Mouse (Mus musculus) hindbrain, embryonic 12.5 days (tissue): ENCODE data around the gene Themis. TPM values are rescaled to one million over a fixed set of nuclear protein-coding genes. Genes with fewer than 3 reads are reported as not detected.

Experiments used
- ATAC-seq: fragments of 200-750 bp; cut with Nextera tagmentation; 2 replicates; pipeline ENCODE4 v1.8.0; 2017; ENCODE audit warnings: moderate TSS enrichment; ENCODE audit not compliant: low FRiP score
- H3K27ac ChIP-seq: fragments of 300-500 bp; sonication (generic); 2 replicates; pipeline ENCODE4 v1.5.1; 2016; ENCODE audit warnings: mild to moderate bottlenecking
- H3K27me3 ChIP-seq: fragments of 300-500 bp; sonication (generic); 2 replicates; pipeline ENCODE4 v1.6.1; 2016; ENCODE audit warnings: mild to moderate bottlenecking
- H3K36me3 ChIP-seq: fragments of 300-500 bp; sonication (generic); 2 replicates; pipeline ENCODE4 v1.6.1; 2016; ENCODE audit warnings: mild to moderate bottlenecking
- H3K4me1 ChIP-seq: fragments of 300-500 bp; sonication (generic); 2 replicates; pipeline ENCODE4 v1.6.1; 2016
- H3K4me2 ChIP-seq: fragments of 300-500 bp; sonication (generic); replicated peaks from 2 replicates; pipeline ENCODE4 v1.6.1; 2016; ENCODE audit warnings: mild to moderate bottlenecking
- H3K4me3 ChIP-seq: fragments of 300-500 bp; sonication (generic); 2 replicates; pipeline ENCODE4 v1.5.1; 2016; ENCODE audit warnings: mild to moderate bottlenecking
- H3K9ac ChIP-seq: fragments of 300-500 bp; sonication (generic); 2 replicates; pipeline ENCODE4 v1.6.1; 2016; ENCODE audit warnings: mild to moderate bottlenecking, moderate library complexity
- H3K9me3 ChIP-seq: fragments of 300-500 bp; sonication (generic); replicated peaks from 2 replicates; pipeline ENCODE4 v1.6.1; 2016; ENCODE audit warnings: mild to moderate bottlenecking
- WGBS: fragments of 180-500 bp; shearing (Covaris S2); methylation state at CpG from one replicate; pipeline ENCODE4 v1.1.7; 2016; 5-methylcytosine and 5-hydroxymethylcytosine counted together
- polyA plus RNA-seq: library from polyadenylated mRNA; unstranded; fragments of >200 nt; fragmentation: Nextera tagmentation; extraction: Ambion mirVana; gene quantifications from 2 replicates; pipeline ENCODE4 v1.2.1, GENCODE M21; 2016

Themis gene
- polyA plus RNA-seq, result not detected in 2 replicates

- no peak for ATAC-seq
- Histone ChIP-seq H3K4me1 (no peaks in the 10 kb centered on the region), H3K9me3 (no peaks in the 10 kb centered on the region), H3K27me3 (no peaks in the 10 kb centered on the region), H3K4me3 (no peak within 1 kb of the TSS), H3K27ac (no peak within 1 kb of the TSS), H3K36me3 (no peaks in the 10 kb centered on the region), H3K4me2 (no peak within 1 kb of the TSS), H3K9ac (no peak within 1 kb of the TSS)
- WGBS, result 68% methylated on average over 5 of the region's 5 CpGs
Measured at GRCm38 (mm10) chr10:28668261-28668660, at the start of gene Themis. TSS of gene Themis (plus strand) at chr10:28668360.

- ATAC-seq, result no peak
- Histone ChIP-seq H3K4me2 (no peak overlapping the region), H3K27ac (no peak overlapping the region), H3K36me3 (no peaks in the 10 kb centered on the region), H3K4me3 (no peak overlapping the region), H3K9me3 (no peaks in the 10 kb centered on the region), H3K9ac (no peak overlapping the region), H3K4me1 (no peaks in the 10 kb centered on the region), H3K27me3 (no peaks in the 10 kb centered on the region)
- WGBS, result 95% methylated on average over 1 of the region's 1 CpGs
Measured at GRCm38 (mm10) chr10:28619415-28619814, 48.7 kb upstream of the Themis start.

- no peak for ATAC-seq
- Histone ChIP-seq H3K4me1 (no peaks in the 10 kb centered on the region), H3K9me3 (no peaks in the 10 kb centered on the region), H3K4me2 (no peak overlapping the region), H3K4me3 (no peak overlapping the region), H3K36me3 (no peaks in the 10 kb centered on the region), H3K27me3 (no peaks in the 10 kb centered on the region), H3K9ac (no peak overlapping the region), H3K27ac (no peak overlapping the region)
Measured at GRCm38 (mm10) chr10:28636096-28636495, 32.1 kb upstream of the Themis start.

- Histone ChIP-seq H3K9ac (no peak overlapping the region), H3K4me3 (no peak overlapping the region), H3K4me2 (no peak overlapping the region), H3K36me3 (no peaks in the 10 kb centered on the region), H3K27ac (no peak overlapping the region), H3K9me3 (no peaks in the 10 kb centered on the region), H3K27me3 (no peaks in the 10 kb centered on the region), H3K4me1 (no peaks in the 10 kb centered on the region)
- WGBS, result 93% methylated on average over 2 of the region's 2 CpGs
- ATAC-seq, result no peak
Measured at GRCm38 (mm10) chr10:28641887-28642286, 26.3 kb upstream of the Themis start.

GRCm38 (mm10) chr10:28647855-28648254 lies 20.3 kb upstream of the Themis start:
- no peaks in the 10 kb centered on the region for H3K9me3 ChIP-seq
- no peak overlapping the region for H3K4me3 ChIP-seq
- WGBS, result 95% methylated on average over 2 of the region's 2 CpGs
- H3K27ac ChIP-seq, result no peak overlapping the region
- no peak overlapping the region for H3K9ac ChIP-seq
- no peaks in the 10 kb centered on the region for H3K4me1 ChIP-seq
- no peak overlapping the region for H3K4me2 ChIP-seq
- H3K36me3 ChIP-seq, result no peaks in the 10 kb centered on the region
- no peaks in the 10 kb centered on the region for H3K27me3 ChIP-seq
- no peak for ATAC-seq

GRCm38 (mm10) chr10:28649109-28649899 lies 18.9 kb upstream of the Themis start:
- Histone ChIP-seq H3K9ac (no peak overlapping the region), H3K4me2 (no peak overlapping the region), H3K4me3 (no peak overlapping the region), H3K27me3 (no peaks in the 10 kb centered on the region), H3K36me3 (no peaks in the 10 kb centered on the region), H3K9me3 (no peaks in the 10 kb centered on the region), H3K27ac (no peak overlapping the region), H3K4me1 (no peaks in the 10 kb centered on the region)
- 72% methylated on average over 6 of the region's 6 CpGs for WGBS
- ATAC-seq, result no peak

- WGBS, result 24% methylated on average over 1 of the region's 1 CpGs
- Histone ChIP-seq H3K9ac (no peak overlapping the region), H3K4me1 (no peaks in the 10 kb centered on the region), H3K4me2 (no peak overlapping the region), H3K27ac (no peak overlapping the region), H3K36me3 (no peaks in the 10 kb centered on the region), H3K9me3 (no peaks in the 10 kb centered on the region), H3K4me3 (no peak overlapping the region), H3K27me3 (no peaks in the 10 kb centered on the region)
- no peak for ATAC-seq
Measured at GRCm38 (mm10) chr10:28649900-28650160, 18.3 kb upstream of the Themis start.

- Histone ChIP-seq H3K4me1 (no peaks in the 10 kb centered on the region), H3K9ac (no peak overlapping the region), H3K27me3 (no peaks in the 10 kb centered on the region), H3K27ac (no peak overlapping the region), H3K36me3 (no peaks in the 10 kb centered on the region), H3K9me3 (no peaks in the 10 kb centered on the region), H3K4me3 (no peak overlapping the region), H3K4me2 (no peak overlapping the region)
- WGBS, result 90% methylated on average over 2 of the region's 2 CpGs
- no peak for ATAC-seq
Measured at GRCm38 (mm10) chr10:28651910-28652309, 16.2 kb upstream of the Themis start.

GRCm38 (mm10) chr10:28654733-28655132 lies 13.4 kb upstream of the Themis start:
- Histone ChIP-seq H3K4me3 (no peak overlapping the region), H3K27ac (no peak overlapping the region)

GRCm38 (mm10) chr10:28665141-28665540 lies 3.0 kb upstream of the Themis start:
- 53% methylated on average over 6 of the region's 6 CpGs for WGBS
- H3K9ac ChIP-seq, result no peak overlapping the region
- no peak overlapping the region for H3K4me3 ChIP-seq
- no peaks in the 10 kb centered on the region for H3K36me3 ChIP-seq
- no peak overlapping the region for H3K27ac ChIP-seq
- H3K27me3 ChIP-seq, result no peaks in the 10 kb centered on the region
- no peaks in the 10 kb centered on the region for H3K4me1 ChIP-seq
- ATAC-seq, result no peak
- no peaks in the 10 kb centered on the region for H3K9me3 ChIP-seq
- H3K4me2 ChIP-seq, result no peak overlapping the region

More at GRCm38 (mm10) chr10:28654733-28655132, 13.4 kb upstream of the Themis start:
- no peaks in the 10 kb centered on the region for H3K9me3 ChIP-seq
- H3K4me2 ChIP-seq, result no peak overlapping the region
- H3K4me1 ChIP-seq, result no peaks in the 10 kb centered on the region
- no peak for ATAC-seq
- no peaks in the 10 kb centered on the region for H3K27me3 ChIP-seq
- H3K9ac ChIP-seq, result no peak overlapping the region
- no peaks in the 10 kb centered on the region for H3K36me3 ChIP-seq

GRCm38 (mm10) chr10:28673931-28674330 lies 5.8 kb downstream of the Themis start:
- Histone ChIP-seq H3K4me2 (no peak overlapping the region), H3K4me1 (no peaks in the 10 kb centered on the region), H3K4me3 (no peak overlapping the region), H3K9me3 (no peaks in the 10 kb centered on the region), H3K36me3 (no peaks in the 10 kb centered on the region), H3K27ac (no peak overlapping the region), H3K27me3 (no peaks in the 10 kb centered on the region), H3K9ac (no peak overlapping the region)
- WGBS, result 92% methylated on average over 3 of the region's 3 CpGs
- ATAC-seq, result no peak

GRCm38 (mm10) chr10:28675337-28675736 lies 7.2 kb downstream of the Themis start:
- no peak overlapping the region for H3K9ac ChIP-seq
- no peak overlapping the region for H3K4me2 ChIP-seq
- no peaks in the 10 kb centered on the region for H3K36me3 ChIP-seq
- no peak for ATAC-seq
- H3K4me3 ChIP-seq, result no peak overlapping the region
- no peaks in the 10 kb centered on the region for H3K27me3 ChIP-seq
- 87% methylated on average over 2 of the region's 2 CpGs for WGBS
- H3K9me3 ChIP-seq, result no peaks in the 10 kb centered on the region
- H3K4me1 ChIP-seq, result no peaks in the 10 kb centered on the region
- no peak overlapping the region for H3K27ac ChIP-seq

- H3K36me3 ChIP-seq, result no peaks in the 10 kb centered on the region
- 87% methylated on average over 6 of the region's 6 CpGs for WGBS
- H3K9ac ChIP-seq, result no peak overlapping the region
- no peaks in the 10 kb centered on the region for H3K27me3 ChIP-seq
- ATAC-seq, result no peak
- H3K27ac ChIP-seq, result no peak overlapping the region
- H3K4me1 ChIP-seq, result no peaks in the 10 kb centered on the region
- H3K4me2 ChIP-seq, result no peak overlapping the region
- no peak overlapping the region for H3K4me3 ChIP-seq
- H3K9me3 ChIP-seq, result no peaks in the 10 kb centered on the region
Measured at GRCm38 (mm10) chr10:28694981-28695380, 26.8 kb downstream of the Themis start.
